Mouse (Mus musculus): Measurements from ENCODE around the gene Ccdc85c. TPM values are rescaled to one million over a fixed set of nuclear protein-coding genes. Genes with fewer than 3 reads are reported as not detected.
A peak's percentile ranks its signal among the peaks of the same experiment; 100 is the strongest.

The Ccdc85c gene
- polyA plus RNA-seq, 1 experiment, result 3.4 TPM

- no peak overlapping the region for H3K4me3 ChIP-seq (ENCODE audit: extremely low read depth, insufficient read depth, insufficient read length)
- DNase-seq (ENCODE audit: low read depth in 1 of 2, low spot score in 2 of 2), result no peak
- H3K27me3 ChIP-seq (ENCODE audit: control insufficient read depth, insufficient read depth, low read length), result no peaks in the 10 kb centered on the region
- H3K27ac ChIP-seq (ENCODE audit: insufficient read depth, low read length), result no peak overlapping the region
- H3K36me3 ChIP-seq (ENCODE audit: control insufficient read depth, insufficient read depth, low read length), result peaks cover 2% of the 10 kb centered on the region; the same call in 1 of the 2 replicates
- TF ChIP-seq CTCF (IDR thresholded peaks at IDR 0.05; ENCODE audit: extremely low read depth, insufficient read depth, insufficient read length, insufficient replicate concordance) (no peak), POLR2A (IDR thresholded peaks at IDR 0.05; ENCODE audit: low read depth, low read length) (no peak)
- 94% methylated on average over 9 of the region's 9 CpGs for WGBS
- no peaks in the 10 kb centered on the region for H3K4me1 ChIP-seq (ENCODE audit: control insufficient read depth, insufficient read depth, insufficient read length)
Measured at GRCm38 (mm10) chr12:108208216-108208615, 67.0 kb downstream of the Ccdc85c start.

- H3K27me3 ChIP-seq (ENCODE audit: control insufficient read depth, insufficient read depth, low read length), result no peaks in the 10 kb centered on the region
- H3K4me3 ChIP-seq (ENCODE audit: extremely low read depth, insufficient read depth, insufficient read length), result no peak overlapping the region
- DNase-seq (ENCODE audit: low read depth in 1 of 2, low spot score in 2 of 2), result peak; percentile 7 to 61
- TF ChIP-seq POLR2A (IDR thresholded peaks at IDR 0.05; ENCODE audit: low read depth, low read length) (no peak), CTCF (IDR thresholded peaks at IDR 0.05; ENCODE audit: extremely low read depth, insufficient read depth, insufficient read length, insufficient replicate concordance) (peak; percentile 73; the same call in 1 of the 2 replicates)
- WGBS, result 15% methylated on average over 5 of the region's 5 CpGs
- peaks cover 14% of the 10 kb centered on the region for H3K36me3 ChIP-seq (ENCODE audit: control insufficient read depth, insufficient read depth, low read length)
- no peaks in the 10 kb centered on the region for H3K4me1 ChIP-seq (ENCODE audit: control insufficient read depth, insufficient read depth, insufficient read length)
- no peak overlapping the region for H3K27ac ChIP-seq (ENCODE audit: insufficient read depth, low read length)
Measured at GRCm38 (mm10) chr12:108206641-108207040, 68.6 kb downstream of the Ccdc85c start.

GRCm38 (mm10) chr12:108204978-108205377 lies 70.2 kb downstream of the Ccdc85c start:
- H3K4me3 ChIP-seq (ENCODE audit: extremely low read depth, insufficient read depth, insufficient read length), result no peak overlapping the region
- no peak for TF ChIP-seq CTCF (IDR thresholded peaks at IDR 0.05; ENCODE audit: extremely low read depth, insufficient read depth, insufficient read length, insufficient replicate concordance)
- no peak for DNase-seq (ENCODE audit: low read depth in 1 of 2, low spot score in 2 of 2)
- no peaks in the 10 kb centered on the region for H3K27me3 ChIP-seq (ENCODE audit: control insufficient read depth, insufficient read depth, low read length)
- peaks cover 26% of the 10 kb centered on the region for H3K36me3 ChIP-seq (ENCODE audit: control insufficient read depth, insufficient read depth, low read length)
- whole genome bisulfite sequencing, result 83% methylated on average over 12 of the region's 12 CpGs
- no peaks in the 10 kb centered on the region for H3K4me1 ChIP-seq (ENCODE audit: control insufficient read depth, insufficient read depth, insufficient read length)
- H3K27ac ChIP-seq (ENCODE audit: insufficient read depth, low read length), result no peak overlapping the region

GRCm38 (mm10) chr12:108203895-108204294 lies 71.3 kb downstream of the Ccdc85c start:
- H3K4me1 ChIP-seq (ENCODE audit: control insufficient read depth, insufficient read depth, insufficient read length), result no peaks in the 10 kb centered on the region
- peak overlapping the region; percentile 38; the same call in 1 of the 2 replicates for H3K27ac ChIP-seq (ENCODE audit: insufficient read depth, low read length)
- WGBS, result 73% methylated on average over 8 of the region's 8 CpGs
- DNase-seq (ENCODE audit: low read depth in 1 of 2, low spot score in 2 of 2), result no peak
- H3K27me3 ChIP-seq (ENCODE audit: control insufficient read depth, insufficient read depth, low read length), result no peaks in the 10 kb centered on the region
- TF ChIP-seq POLR2A (IDR thresholded peaks at IDR 0.05; ENCODE audit: low read depth, low read length) (no peak), CTCF (IDR thresholded peaks at IDR 0.05; ENCODE audit: extremely low read depth, insufficient read depth, insufficient read length, insufficient replicate concordance) (no peak)
- H3K4me3 ChIP-seq (ENCODE audit: extremely low read depth, insufficient read depth, insufficient read length), result no peak overlapping the region
- peaks cover 34% of the 10 kb centered on the region for H3K36me3 ChIP-seq (ENCODE audit: control insufficient read depth, insufficient read depth, low read length)

- WGBS, result 94% methylated on average over 1 of the region's 1 CpGs
- TF ChIP-seq POLR2A (IDR thresholded peaks at IDR 0.05; ENCODE audit: low read depth, low read length) (no peak), CTCF (IDR thresholded peaks at IDR 0.05; ENCODE audit: extremely low read depth, insufficient read depth, insufficient read length, insufficient replicate concordance) (no peak)
- Histone ChIP-seq H3K4me3 (ENCODE audit: extremely low read depth, insufficient read depth, insufficient read length) (no peak overlapping the region), H3K27ac (ENCODE audit: insufficient read depth, low read length) (no peak overlapping the region), H3K36me3 (ENCODE audit: control insufficient read depth, insufficient read depth, low read length) (peaks cover 61% of the 10 kb centered on the region), H3K4me1 (ENCODE audit: control insufficient read depth, insufficient read depth, insufficient read length) (no peaks in the 10 kb centered on the region), H3K27me3 (ENCODE audit: control insufficient read depth, insufficient read depth, low read length) (no peaks in the 10 kb centered on the region)
- no peak for DNase-seq (ENCODE audit: low read depth in 1 of 2, low spot score in 2 of 2)
Measured at GRCm38 (mm10) chr12:108200094-108200493, 75.1 kb downstream of the Ccdc85c start.

- DNase-seq (ENCODE audit: low read depth in 1 of 2, low spot score in 2 of 2), result no peak
- 93% methylated on average over 4 of the region's 4 CpGs for WGBS
- no peaks in the 10 kb centered on the region for H3K4me1 ChIP-seq (ENCODE audit: control insufficient read depth, insufficient read depth, insufficient read length)
- H3K36me3 ChIP-seq (ENCODE audit: control insufficient read depth, insufficient read depth, low read length), result peaks cover 75% of the 10 kb centered on the region
- H3K27me3 ChIP-seq (ENCODE audit: control insufficient read depth, insufficient read depth, low read length), result no peaks in the 10 kb centered on the region
- no peak for TF ChIP-seq POLR2A (IDR thresholded peaks at IDR 0.05; ENCODE audit: low read depth, low read length)
- no peak for TF ChIP-seq CTCF (IDR thresholded peaks at IDR 0.05; ENCODE audit: extremely low read depth, insufficient read depth, insufficient read length, insufficient replicate concordance)
- H3K27ac ChIP-seq (ENCODE audit: insufficient read depth, low read length), result no peak overlapping the region
- H3K4me3 ChIP-seq (ENCODE audit: extremely low read depth, insufficient read depth, insufficient read length), result no peak overlapping the region
Measured at GRCm38 (mm10) chr12:108198447-108198846, 76.8 kb downstream of the Ccdc85c start.

- peaks cover 67% of the 10 kb centered on the region for H3K36me3 ChIP-seq (ENCODE audit: control insufficient read depth, insufficient read depth, low read length)
- WGBS, result 94% methylated on average over 11 of the region's 11 CpGs
Measured at GRCm38 (mm10) chr12:108195761-108196160, 79.5 kb downstream of the Ccdc85c start.

More at GRCm38 (mm10) chr12:108195761-108196160, 79.5 kb downstream of the Ccdc85c start:
- H3K27ac ChIP-seq (ENCODE audit: insufficient read depth, low read length), result no peak overlapping the region
- no peak for DNase-seq (ENCODE audit: low read depth in 1 of 2, low spot score in 2 of 2)
- TF ChIP-seq POLR2A (IDR thresholded peaks at IDR 0.05; ENCODE audit: low read depth, low read length) (no peak), CTCF (IDR thresholded peaks at IDR 0.05; ENCODE audit: extremely low read depth, insufficient read depth, insufficient read length, insufficient replicate concordance) (no peak)
- no peak overlapping the region for H3K4me3 ChIP-seq (ENCODE audit: extremely low read depth, insufficient read depth, insufficient read length)
- no peaks in the 10 kb centered on the region for H3K4me1 ChIP-seq (ENCODE audit: control insufficient read depth, insufficient read depth, insufficient read length)
- no peaks in the 10 kb centered on the region for H3K27me3 ChIP-seq (ENCODE audit: control insufficient read depth, insufficient read depth, low read length)
